Mouse (Mus musculus) heart, postnatal 0 days (tissue): ENCODE results near the gene 2210017I01Rik. TPM values are rescaled to one million over a fixed set of nuclear protein-coding genes. Genes with fewer than 3 reads are reported as not detected.

Experiments used
- ATAC-seq: fragments of 200-750 bp; cut with Nextera tagmentation; 2 replicates; pipeline ENCODE4 v1.8.0; 2017; ENCODE audit warnings: low read depth, moderate number of reproducible peaks, moderate library complexity; ENCODE audit not compliant: insufficient read depth
- DNase-seq: peaks from one replicate; pipeline ENCODE4 v3.0.0-alpha.2; 2016; ENCODE audit warnings: low spot score
- H3K27ac ChIP-seq: fragments of 300-500 bp; sonication (generic); 2 replicates; pipeline ENCODE4 v1.5.1; 2014; ENCODE audit warnings: low read depth, mild to moderate bottlenecking
- H3K27me3 ChIP-seq: fragments of 300-500 bp; sonication (generic); 2 replicates; pipeline ENCODE4 v1.6.1; 2014; ENCODE audit warnings: low read length, mixed read lengths; ENCODE audit not compliant: control insufficient read depth, insufficient read depth
- H3K36me3 ChIP-seq: fragments of 300-500 bp; sonication (generic); replicated peaks from 2 replicates; pipeline ENCODE4 v1.6.1; 2014; ENCODE audit warnings: low read length, mixed read lengths; ENCODE audit not compliant: control insufficient read depth, insufficient read depth
- H3K4me1 ChIP-seq: fragments of 300-500 bp; sonication (generic); 2 replicates; pipeline ENCODE4 v1.6.1; 2014; ENCODE audit warnings: antibody characterized with exemption; ENCODE audit not compliant: control insufficient read depth, insufficient read depth
- H3K4me2 ChIP-seq: fragments of 300-500 bp; sonication (generic); 2 replicates; pipeline ENCODE4 v1.6.1; 2014; ENCODE audit warnings: low read depth, mild to moderate bottlenecking, low read length, moderate library complexity
- H3K4me3 ChIP-seq: fragments of 300-500 bp; sonication (generic); 2 replicates; pipeline ENCODE4 v1.5.1; 2014; ENCODE audit warnings: low read depth, low read length
- H3K9ac ChIP-seq: fragments of 300-500 bp; sonication (generic); replicated peaks from 2 replicates; pipeline ENCODE4 v1.6.1; 2014; ENCODE audit warnings: low read depth, low read length, mixed read lengths
- H3K9me3 ChIP-seq: fragments of 300-500 bp; sonication (generic); replicated peaks from 2 replicates; pipeline ENCODE4 v1.6.1; 2016; ENCODE audit warnings: low read length; ENCODE audit not compliant: control insufficient read depth
- CTCF ChIP-seq: IDR thresholded peaks from 2 replicates; pipeline ENCODE4 v1.5.1; 2016; ENCODE audit warnings: antibody characterized with exemption, control low read depth, low read depth
- EP300 ChIP-seq: IDR thresholded peaks from 2 replicates; pipeline ENCODE4 v1.6.1; 2016; ENCODE audit warnings: antibody characterized with exemption, low read depth
- WGBS: fragments of 180-500 bp; shearing (Covaris S2); extraction: QIAGEN DNeasy Blood & Tissue Kit; methylation state at CpG from one replicate; pipeline ENCODE4 v1.1.7; 2014; 5-methylcytosine and 5-hydroxymethylcytosine counted together
- polyA plus RNA-seq: library from polyadenylated mRNA; unstranded; fragments of >200 nt; fragmentation: Nextera tagmentation; extraction: Ambion mirVana; gene quantifications from 2 replicates; pipeline ENCODE4 v1.2.1, GENCODE M21; 2015
- total RNA-seq: library from RNA; depleted of rRNA; stranded (reverse); fragments of >200 nt; gene quantifications from 2 replicates; pipeline ENCODE4 v1.2.3, GENCODE M21; 2014; ENCODE audit warnings: low replicate concordance; rRNA removed

The 2210017I01Rik gene
- total and polyA plus RNA-seq, 2 experiments from 2014 or later, result not detected

GRCm38 (mm10) chr3:92578652-92579413 is 28.5 kb downstream of the 2210017I01Rik start:
- H3K9ac ChIP-seq, result no peak overlapping the region
- no peaks in the 10 kb centered on the region for H3K27me3 ChIP-seq
- no peaks in the 10 kb centered on the region for H3K36me3 ChIP-seq
- TF ChIP-seq CTCF (no peak), EP300 (no peak)
- H3K4me2 ChIP-seq, result no peak overlapping the region
- WGBS, result 57% methylated on average over 4 of the region's 4 CpGs
- H3K9me3 ChIP-seq, result no peaks in the 10 kb centered on the region
- H3K4me3 ChIP-seq, result no peak overlapping the region
- no peaks in the 10 kb centered on the region for H3K4me1 ChIP-seq
- no peak overlapping the region for H3K27ac ChIP-seq
- ATAC-seq, result peak; percentile 8; the same call in 1 of the 2 replicates
- no peak for DNase-seq

GRCm38 (mm10) chr3:92573449-92574041 is 33.7 kb downstream of the 2210017I01Rik start, which contains the start of gene Ivl:
Ivl (minus strand) TSS chr3:92573735.
- WGBS, result 40% methylated on average over 1 of the region's 1 CpGs
- no peak for ATAC-seq

GRCm38 (mm10) chr3:92572514-92573155 is 34.7 kb downstream of the 2210017I01Rik start:
- WGBS, result 46% methylated on average over 2 of the region's 2 CpGs
- Histone ChIP-seq H3K4me1 (no peaks in the 10 kb centered on the region), H3K9me3 (no peaks in the 10 kb centered on the region), H3K27me3 (no peaks in the 10 kb centered on the region), H3K4me3 (no peak overlapping the region), H3K9ac (no peak overlapping the region), H3K4me2 (no peak overlapping the region), H3K36me3 (no peaks in the 10 kb centered on the region), H3K27ac (no peak overlapping the region)
- ATAC-seq (no peak), DNase-seq (no peak)
- TF ChIP-seq EP300 (no peak), CTCF (no peak)

More at GRCm38 (mm10) chr3:92573449-92574041, 33.7 kb downstream of the 2210017I01Rik start, which contains the start of gene Ivl:
- H3K27me3 ChIP-seq, result no peaks in the 10 kb centered on the region
- TF ChIP-seq CTCF (no peak), EP300 (no peak)
- H3K4me1 ChIP-seq, result no peaks in the 10 kb centered on the region
- H3K9ac ChIP-seq, result no peak within 1 kb of the TSS
- no peak within 1 kb of the TSS for H3K27ac ChIP-seq
- DNase-seq, result no peak
- H3K4me3 ChIP-seq, result no peak within 1 kb of the TSS
- H3K36me3 ChIP-seq, result no peaks in the 10 kb centered on the region
- no peaks in the 10 kb centered on the region for H3K9me3 ChIP-seq
- no peak within 1 kb of the TSS for H3K4me2 ChIP-seq

- DNase-seq (no peak), ATAC-seq (no peak)
- Histone ChIP-seq H3K4me2 (no peak overlapping the region), H3K27ac (no peak overlapping the region), H3K9ac (no peak overlapping the region), H3K36me3 (no peaks in the 10 kb centered on the region), H3K4me3 (no peak overlapping the region), H3K27me3 (no peaks in the 10 kb centered on the region), H3K4me1 (no peaks in the 10 kb centered on the region), H3K9me3 (no peaks in the 10 kb centered on the region)
- TF ChIP-seq EP300, result no peak
- WGBS, result 83% methylated on average over 2 of the region's 2 CpGs
Measured at GRCm38 (mm10) chr3:92568752-92569151, 38.5 kb downstream of the 2210017I01Rik start.

- Histone ChIP-seq H3K9ac (no peak overlapping the region), H3K36me3 (no peaks in the 10 kb centered on the region), H3K4me1 (no peaks in the 10 kb centered on the region), H3K9me3 (no peaks in the 10 kb centered on the region), H3K27ac (no peak overlapping the region), H3K4me3 (no peak overlapping the region), H3K27me3 (no peaks in the 10 kb centered on the region), H3K4me2 (no peak overlapping the region)
- peak; percentile 30; the same call in 1 of the 2 replicates for TF ChIP-seq CTCF
- TF ChIP-seq EP300, result no peak
- DNase-seq (no peak), ATAC-seq (no peak)
Measured at GRCm38 (mm10) chr3:92565418-92565817, 41.9 kb downstream of the 2210017I01Rik start.

Other genes starting within 250 kb of the 2210017I01Rik start
- gene Sprr2f, start 242.3 kb downstream of the 2210017I01Rik start, total RNA-seq, result not detected in 2 replicates
- not detected in 2 replicates for gene Sprr2f, start 242.3 kb downstream of the 2210017I01Rik start, polyA plus RNA-seq
- gene Sprr2h, start 221.8 kb downstream of the 2210017I01Rik start, total RNA-seq, result not detected in 2 replicates
- not detected in 2 replicates for gene Sprr2h, start 221.8 kb downstream of the 2210017I01Rik start, polyA plus RNA-seq
- gene Sprr2i, start 199.5 kb downstream of the 2210017I01Rik start, total RNA-seq, result not detected in 2 replicates
- not detected in 2 replicates for gene Sprr2i, start 199.5 kb downstream of the 2210017I01Rik start, polyA plus RNA-seq
- gene Sprr2j-ps, start 189.4 kb downstream of the 2210017I01Rik start, total RNA-seq, result not detected in 2 replicates
- gene Sprr2j-ps, start 189.4 kb downstream of the 2210017I01Rik start, polyA plus RNA-seq, result not detected in 2 replicates
- gene Gm9774, start 178.1 kb downstream of the 2210017I01Rik start, total RNA-seq, result 1.3 and 2.1 TPM in 2 replicates
- 5.9 and 6.2 TPM in 2 replicates for gene Gm9774, start 178.1 kb downstream of the 2210017I01Rik start, polyA plus RNA-seq
- gene Sprr2k, start 174.9 kb downstream of the 2210017I01Rik start, total RNA-seq, result not detected in 2 replicates
- gene Sprr2k, start 174.9 kb downstream of the 2210017I01Rik start, polyA plus RNA-seq, result not detected in 2 replicates
- gene Sprr1b, start 168.7 kb downstream of the 2210017I01Rik start, total RNA-seq, result not detected in 2 replicates
- gene Sprr1b, start 168.7 kb downstream of the 2210017I01Rik start, polyA plus RNA-seq, result not detected in 2 replicates
- gene Sprr3, start 148.8 kb downstream of the 2210017I01Rik start, total RNA-seq, result not detected in 2 replicates
- gene Sprr3, start 148.8 kb downstream of the 2210017I01Rik start, polyA plus RNA-seq, result not detected in 2 replicates
- gene Sprr1a, start 121.6 kb downstream of the 2210017I01Rik start, total RNA-seq, result 44.3 TPM in 1 of 2 replicates, not detected in the other
- gene Sprr1a, start 121.6 kb downstream of the 2210017I01Rik start, polyA plus RNA-seq, result 0.19 TPM in 2 replicates
- not detected in 2 replicates for gene Sprr4, start 107.0 kb downstream of the 2210017I01Rik start, total RNA-seq
- gene Sprr4, start 107.0 kb downstream of the 2210017I01Rik start, polyA plus RNA-seq, result not detected in 2 replicates
- not detected in 2 replicates for gene 2310046K23Rik, start 73.0 kb downstream of the 2210017I01Rik start, total RNA-seq
- gene 2310046K23Rik, start 73.0 kb downstream of the 2210017I01Rik start, polyA plus RNA-seq, result not detected in 2 replicates
- 6.4 TPM in 1 of 2 replicates, not detected in the other for gene Ivl, start 33.8 kb downstream of the 2210017I01Rik start, total RNA-seq
- gene Ivl, start 33.8 kb downstream of the 2210017I01Rik start, polyA plus RNA-seq, result not detected in 2 replicates
- gene Smcp, start 18.5 kb downstream of the 2210017I01Rik start, total RNA-seq, result not detected in 2 replicates
- gene Smcp, start 18.5 kb downstream of the 2210017I01Rik start, polyA plus RNA-seq, result not detected in 2 replicates
- gene Lce6a, start 14.2 kb upstream of the 2210017I01Rik start, total RNA-seq, result not detected in 2 replicates
- not detected in 2 replicates for gene Lce6a, start 14.2 kb upstream of the 2210017I01Rik start, polyA plus RNA-seq
- gene Lce1a1, start 40.8 kb upstream of the 2210017I01Rik start, total RNA-seq, result not detected in 2 replicates
- not detected in 2 replicates for gene Lce1a1, start 40.8 kb upstream of the 2210017I01Rik start, polyA plus RNA-seq
- not detected in 2 replicates for gene Lce1b, start 49.4 kb upstream of the 2210017I01Rik start, total RNA-seq
- gene Lce1b, start 49.4 kb upstream of the 2210017I01Rik start, polyA plus RNA-seq, result not detected in 2 replicates
- not detected in 2 replicates for gene Lce1a2, start 62.8 kb upstream of the 2210017I01Rik start, total RNA-seq
- gene Lce1a2, start 62.8 kb upstream of the 2210017I01Rik start, polyA plus RNA-seq, result not detected in 2 replicates
- gene Lce1c, start 71.8 kb upstream of the 2210017I01Rik start, total RNA-seq, result not detected in 2 replicates
- gene Lce1c, start 71.8 kb upstream of the 2210017I01Rik start, polyA plus RNA-seq, result not detected in 2 replicates
- not detected in 2 replicates for gene Lce1d, start 79.7 kb upstream of the 2210017I01Rik start, total RNA-seq
- not detected in 2 replicates for gene Lce1d, start 79.7 kb upstream of the 2210017I01Rik start, polyA plus RNA-seq
- not detected in 2 replicates for gene Lce1e, start 101.6 kb upstream of the 2210017I01Rik start, total RNA-seq
- not detected in 2 replicates for gene Lce1e, start 101.6 kb upstream of the 2210017I01Rik start, polyA plus RNA-seq
- not detected in 2 replicates for gene Lce1f, start 112.9 kb upstream of the 2210017I01Rik start, total RNA-seq
- gene Lce1f, start 112.9 kb upstream of the 2210017I01Rik start, polyA plus RNA-seq, result not detected in 2 replicates
- not detected in 2 replicates for gene Gm38119, start 131.6 kb upstream of the 2210017I01Rik start, total RNA-seq
- gene Gm38119, start 131.6 kb upstream of the 2210017I01Rik start, polyA plus RNA-seq, result not detected in 2 replicates
- gene Lce1g, start 144.8 kb upstream of the 2210017I01Rik start, total RNA-seq, result not detected in 2 replicates
- gene Lce1g, start 144.8 kb upstream of the 2210017I01Rik start, polyA plus RNA-seq, result not detected in 2 replicates
- not detected in 2 replicates for gene Lce1h, start 157.6 kb upstream of the 2210017I01Rik start, total RNA-seq
- not detected in 2 replicates for gene Lce1h, start 157.6 kb upstream of the 2210017I01Rik start, polyA plus RNA-seq
- gene Lce1i, start 171.4 kb upstream of the 2210017I01Rik start, total RNA-seq, result not detected in 2 replicates
- not detected in 2 replicates for gene Lce1i, start 171.4 kb upstream of the 2210017I01Rik start, polyA plus RNA-seq
- not detected in 2 replicates for gene Lce1j, start 183.0 kb upstream of the 2210017I01Rik start, total RNA-seq
- not detected in 2 replicates for gene Lce1j, start 183.0 kb upstream of the 2210017I01Rik start, polyA plus RNA-seq
- not detected in 2 replicates for gene Lce1k, start 200.4 kb upstream of the 2210017I01Rik start, total RNA-seq
- not detected in 2 replicates for gene Lce1k, start 200.4 kb upstream of the 2210017I01Rik start, polyA plus RNA-seq
- not detected in 2 replicates for gene Kprp, start 219.8 kb upstream of the 2210017I01Rik start, total RNA-seq
- gene Kprp, start 219.8 kb upstream of the 2210017I01Rik start, polyA plus RNA-seq, result not detected in 2 replicates
- not detected in 2 replicates for gene Lce1l, start 243.8 kb upstream of the 2210017I01Rik start, total RNA-seq
- not detected in 2 replicates for gene Lce1l, start 243.8 kb upstream of the 2210017I01Rik start, polyA plus RNA-seq